Mouse (Mus musculus) layer of hippocampus, postnatal 14 days (tissue): ENCODE measurements around the gene Dido1. TPM values are rescaled to one million over a fixed set of nuclear protein-coding genes. Genes with fewer than 3 reads are reported as not detected.

Experiments used
- DNase-seq, 2 experiments: peaks; one replicate each; pipeline ENCODE4 v3.0.0; 2021 to 2022; ENCODE audit warnings: low spot score in 2 of 2, mixed read lengths in 1 of 2
- long read RNA-seq, 2 experiments: library from polyadenylated mRNA; stranded (forward); transcript quantifications; one replicate each; pipeline ENCODE4 v2.0.0; 2021
- total RNA-seq, 2 experiments: library from RNA; stranded (reverse); gene quantifications; 2 replicates each; pipeline ENCODE4 v1.2.3; 2021

Dido1 gene
- 10 to 100 TPM; 54.2 to 56.9 TPM for total RNA-seq
- long read RNA-seq, experiment 1, partial matches to known transcripts = 2 of 16 reads
- long read RNA-seq, experiment 1, other reads (novel, unspliced or antisense) = 14 of 16 reads
- long read RNA-seq, experiment 2, full-length matches to known transcripts = 4 of 21 reads
- long read RNA-seq, experiment 2, partial matches to known transcripts = 2 of 21 reads
- long read RNA-seq, experiment 2, other reads (novel, unspliced or antisense) = 15 of 21 reads

DNA sequence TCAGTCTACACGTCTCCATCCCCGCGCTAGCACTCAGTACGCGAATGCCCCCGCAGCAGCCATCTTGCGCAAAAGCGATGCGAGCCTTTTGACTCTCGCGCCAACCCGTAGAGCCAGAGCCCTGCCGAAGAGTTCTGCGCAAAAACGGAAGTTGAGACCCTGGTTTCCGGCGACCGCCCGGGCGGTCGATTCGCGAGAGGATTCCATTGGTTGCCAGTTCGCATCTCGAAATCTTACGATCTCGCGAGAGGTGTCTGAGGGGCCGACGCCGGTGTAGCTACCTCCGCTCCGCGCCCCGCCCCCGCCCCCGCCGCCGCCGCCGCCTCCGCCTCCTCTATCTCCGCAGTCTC is at the start of gene Dido1, which contains the start of gene Gid8:
Gene Dido1, minus strand, starts transcription at position 77 of the 350 bp plus-strand sequence.
Gene Gid8, plus strand, starts transcription at position 195 of the 350 bp plus-strand sequence.
- DNase-seq = peak; percentile 95 to 97

GRCm38 (mm10) chr2:180758513-180759263 is 48.9 kb upstream of the Dido1 start:
- no peak for DNase-seq

DNA sequence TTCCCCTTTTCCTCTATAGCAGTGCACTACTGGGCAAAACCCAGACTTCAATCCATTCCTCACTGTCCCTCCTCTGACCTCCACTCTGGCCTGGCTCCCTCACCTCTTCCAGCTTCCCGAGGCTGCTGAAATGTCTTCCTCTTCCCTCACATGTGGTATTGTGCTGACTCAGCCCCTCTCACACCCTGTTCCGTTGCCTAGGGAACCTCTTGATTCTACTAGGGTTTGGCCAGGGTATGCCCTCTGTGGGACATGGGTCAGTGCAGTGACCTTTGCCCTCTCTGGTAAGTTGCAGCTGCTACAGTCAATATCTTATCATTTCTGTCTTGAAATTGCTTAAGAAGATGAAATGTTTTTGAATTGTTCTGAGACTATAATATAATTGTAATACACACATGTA is 47.0 kb upstream of the Dido1 start:
- no peak for DNase-seq

- DNase-seq = no peak
These were observed 46.1 kb upstream of the Dido1 start for GRCm38 (mm10) chr2:180755896-180756295.

DNA sequence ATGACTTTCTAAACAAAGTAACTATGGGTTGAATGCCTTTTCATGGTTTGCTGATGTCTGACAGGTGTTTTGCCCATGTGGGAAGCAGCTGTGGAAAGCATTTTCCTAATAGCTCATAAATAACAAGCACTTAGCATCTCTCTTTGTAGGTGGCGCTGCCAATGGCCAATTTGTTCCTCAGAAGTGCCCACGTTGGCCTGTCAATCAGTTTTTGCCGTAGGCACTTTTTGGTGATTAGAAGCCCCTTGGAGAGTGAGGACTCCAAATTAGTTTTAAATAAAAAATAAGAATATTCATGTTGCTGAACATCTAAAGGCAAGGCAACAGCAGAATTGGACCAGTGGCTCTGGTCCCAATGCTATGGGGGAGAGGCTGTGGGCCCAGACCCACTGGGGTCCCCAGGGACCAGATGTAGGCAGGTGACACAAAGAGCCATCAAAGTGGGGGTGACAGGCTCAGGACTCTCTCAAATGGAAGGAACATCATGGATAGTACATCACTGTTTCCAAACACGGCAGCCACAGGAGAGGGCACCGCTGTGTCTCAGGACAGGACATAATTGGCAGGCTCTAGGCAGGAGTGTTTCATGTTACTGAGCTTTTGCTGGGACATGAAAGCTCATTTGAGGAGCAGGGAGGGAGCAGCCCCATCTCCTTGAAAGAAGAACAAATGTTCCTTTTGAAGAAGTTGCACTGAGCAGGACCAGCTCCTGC is 45.3 kb upstream of the Dido1 start:
- no peak for DNase-seq

GRCm38 (mm10) chr2:180748904-180749303 is 39.1 kb upstream of the Dido1 start:
- DNase-seq = no peak

DNA sequence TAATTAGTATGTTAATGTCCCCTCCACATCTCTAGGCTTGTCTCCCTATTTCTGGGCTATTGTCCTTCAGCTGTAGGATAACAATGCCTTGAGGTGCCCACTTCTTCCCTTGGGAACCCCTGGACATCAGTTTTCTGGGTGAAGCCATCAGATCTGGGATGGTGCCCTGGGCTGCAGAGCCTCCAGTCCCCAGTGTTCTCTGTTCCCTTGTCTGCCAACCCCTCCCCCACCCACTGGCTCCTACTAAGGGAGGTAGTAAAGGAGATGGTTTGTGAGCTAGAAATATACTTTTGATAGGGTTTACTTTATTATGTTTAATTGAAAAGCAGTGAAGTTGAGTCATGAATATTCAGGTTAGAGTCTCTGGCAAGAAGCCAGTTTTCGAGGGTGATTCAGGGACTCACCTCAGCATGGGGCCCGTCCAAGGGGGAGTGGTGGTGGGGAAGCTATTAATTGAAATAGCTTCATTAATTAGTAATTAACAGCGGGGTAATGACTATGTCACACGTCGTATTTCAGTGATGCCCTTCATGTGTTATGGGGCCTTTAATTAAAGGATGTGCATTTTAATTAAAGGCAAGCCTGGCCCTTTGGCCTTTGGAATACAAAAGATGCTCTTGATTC is 36.9 kb upstream of the Dido1 start:
- DNase-seq = no peak

- peak; percentile 84 to 90 for DNase-seq
These were observed 35.6 kb upstream of the Dido1 start for GRCm38 (mm10) chr2:180745248-180745927.

DNA sequence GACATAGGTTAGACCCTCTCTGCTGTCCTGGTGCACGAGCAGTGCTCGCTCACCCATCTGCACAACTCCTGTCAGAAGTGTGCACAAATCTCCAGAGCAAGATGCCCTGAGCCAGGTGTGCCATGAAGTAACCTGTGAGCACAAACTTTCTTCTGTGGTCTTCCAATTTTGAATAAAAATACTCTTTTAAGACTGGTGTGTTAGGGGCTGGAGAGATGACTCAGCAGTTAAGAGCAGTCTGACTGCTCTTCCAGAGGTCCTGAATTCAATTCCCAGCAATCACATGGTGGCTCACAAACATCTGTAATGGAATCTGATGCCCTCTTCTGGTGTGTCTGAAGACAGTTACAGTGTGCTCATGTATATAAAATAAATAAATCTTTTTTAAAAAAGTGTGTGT is 33.5 kb upstream of the Dido1 start:
- DNase-seq = no peak

- DNase-seq = no peak
These were observed 33.0 kb upstream of the Dido1 start for GRCm38 (mm10) chr2:180742820-180743219.

- no peak for DNase-seq
These were observed 31.6 kb upstream of the Dido1 start for GRCm38 (mm10) chr2:180741421-180741820.

DNA sequence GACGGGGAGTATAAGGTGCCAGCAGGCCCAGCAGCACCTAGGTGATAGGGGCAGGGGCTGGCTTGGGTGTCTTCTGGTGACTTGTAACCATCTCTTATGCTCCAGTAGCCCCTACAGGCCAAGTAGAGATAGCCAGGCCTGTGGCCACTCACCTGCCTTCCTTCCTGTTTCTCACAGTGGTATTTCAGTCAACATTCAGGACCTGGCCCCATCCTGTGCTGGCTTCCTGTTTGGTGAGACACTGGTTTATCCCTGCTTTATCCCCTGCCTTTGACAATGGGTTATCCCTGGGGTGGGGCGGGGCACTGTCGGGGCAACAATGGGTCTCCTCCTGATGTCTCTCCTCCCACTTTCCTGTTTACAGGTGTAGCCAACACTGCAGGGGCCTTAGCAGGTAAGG is 30.6 kb upstream of the Dido1 start:
- no peak for DNase-seq

DNA sequence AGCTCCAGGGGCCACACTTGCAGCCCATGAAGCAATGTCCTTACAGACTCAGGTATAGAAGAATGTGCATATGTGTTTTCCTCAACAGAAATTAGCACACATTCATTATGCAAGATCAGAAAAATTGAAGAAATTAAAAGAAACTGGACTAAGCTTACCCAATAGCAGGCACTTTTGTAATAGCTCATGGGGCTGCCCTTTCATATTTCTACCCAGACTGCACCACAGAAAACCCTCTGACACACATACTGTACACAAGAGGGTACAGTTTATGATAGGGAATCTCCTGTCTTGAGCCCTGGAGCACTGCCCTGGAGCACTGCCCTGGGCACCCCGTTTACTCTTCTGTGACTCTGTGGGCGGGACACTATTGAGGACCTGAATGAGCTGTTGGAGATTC is 28.2 kb upstream of the Dido1 start:
- DNase-seq = no peak

GRCm38 (mm10) chr2:180735232-180735631 is 25.4 kb upstream of the Dido1 start:
- DNase-seq = no peak

- DNase-seq = no peak
These were observed 22.2 kb upstream of the Dido1 start for GRCm38 (mm10) chr2:180731984-180732383.

DNA sequence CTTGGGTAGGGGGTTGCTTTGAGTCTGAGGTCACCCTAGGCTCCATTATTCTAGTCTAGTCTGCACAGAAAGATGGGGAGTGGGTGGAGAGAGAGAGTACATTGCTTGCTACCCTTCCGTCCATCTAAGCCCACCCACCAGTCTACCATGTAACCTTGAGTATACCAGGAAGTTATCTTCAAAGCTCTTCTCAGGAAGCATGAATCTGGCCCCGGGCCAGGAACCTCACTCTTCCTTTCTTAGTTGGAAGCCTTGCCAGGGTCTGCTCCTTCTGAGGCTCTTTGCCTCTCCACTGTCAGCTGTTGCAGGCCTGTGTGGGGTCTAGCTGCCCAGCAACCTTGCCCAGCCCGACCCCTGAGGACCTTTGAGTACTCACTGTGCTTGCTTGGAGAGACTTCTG is 21.2 kb upstream of the Dido1 start:
- no peak for DNase-seq

GRCm38 (mm10) chr2:180727613-180728021 is 17.8 kb upstream of the Dido1 start:
- DNase-seq = no peak

DNA sequence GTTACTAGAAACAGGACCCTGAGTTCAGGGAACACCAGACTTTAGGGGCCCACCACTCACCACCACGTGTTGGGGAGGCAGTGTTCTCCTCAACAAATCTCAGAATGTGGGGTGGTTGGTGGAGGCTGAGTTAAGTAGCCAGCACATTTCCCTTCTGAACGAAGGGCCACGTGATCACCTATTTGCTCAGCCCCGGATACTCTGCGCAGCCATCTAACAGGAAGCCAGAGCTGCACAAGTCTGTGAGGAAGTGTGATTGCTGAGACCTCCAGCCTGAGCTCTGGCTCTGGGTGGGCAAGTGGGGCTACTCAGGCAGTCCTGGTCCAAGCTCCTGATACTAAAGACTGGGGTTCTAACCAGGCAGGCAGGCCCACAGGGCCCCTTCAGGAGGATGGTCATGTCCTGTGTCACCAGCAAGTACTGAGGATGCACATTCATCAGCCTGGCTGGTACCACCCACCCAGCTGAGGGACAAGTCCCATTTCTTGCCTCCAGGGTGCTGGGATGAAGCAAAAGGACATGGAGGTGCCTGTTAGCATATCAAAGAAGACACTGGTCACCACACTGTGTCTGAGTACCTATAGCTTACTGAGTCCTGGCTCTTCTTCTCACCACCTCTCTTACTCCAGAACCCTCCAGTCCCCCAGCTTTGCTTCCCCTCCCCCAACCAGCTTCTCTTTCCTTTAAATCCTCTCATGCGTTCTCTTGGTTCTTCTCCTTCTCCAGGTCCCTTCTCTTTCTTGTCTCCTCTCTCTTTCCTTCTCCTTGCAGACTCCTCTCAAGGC is 17.1 kb upstream of the Dido1 start:
- DNase-seq = no peak

DNA sequence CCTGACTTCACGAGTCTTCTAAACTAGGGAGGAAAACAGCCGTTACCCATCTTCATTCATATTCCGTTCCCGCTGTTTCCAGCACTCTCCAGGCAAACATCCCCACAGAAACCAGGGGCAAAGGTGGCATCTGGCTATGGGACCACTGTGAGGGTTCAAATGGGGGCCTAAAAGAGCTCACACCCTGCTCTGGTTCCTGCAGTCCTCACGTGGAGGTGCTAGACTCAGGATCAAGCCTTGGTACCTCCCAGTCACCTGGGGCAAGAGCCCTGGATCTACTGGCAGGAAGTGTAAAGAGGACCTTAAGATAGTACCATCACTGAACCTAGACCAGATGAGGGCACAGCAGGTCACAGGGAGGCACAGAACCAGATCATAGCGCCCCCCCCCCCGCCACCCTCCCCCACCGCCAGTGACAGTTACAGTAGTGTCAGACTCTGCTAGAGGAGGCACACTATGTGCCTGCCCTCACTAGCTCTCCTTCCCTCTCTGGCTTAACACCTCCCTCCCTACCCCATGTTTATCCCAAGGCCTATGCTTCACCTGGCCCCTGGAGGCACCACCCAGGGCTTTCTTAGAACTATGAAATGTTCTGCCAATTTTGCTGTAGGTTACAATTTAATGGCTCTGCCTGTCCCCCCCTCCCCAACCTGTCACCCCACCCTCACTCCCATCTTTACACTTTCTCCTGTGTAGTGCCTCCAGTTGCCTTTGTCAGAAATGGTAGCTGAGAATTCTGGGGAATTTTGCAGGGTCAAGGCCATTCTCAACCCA is 16.2 kb upstream of the Dido1 start:
- no peak for DNase-seq

- no peak for DNase-seq
These were observed 15.6 kb upstream of the Dido1 start for GRCm38 (mm10) chr2:180725414-180725778.
